Mouse (Mus musculus): ENCODE data around the gene Oosp1. TPM values are rescaled to one million over a fixed set of nuclear protein-coding genes. Genes with fewer than 3 reads are reported as not detected.

The Oosp1 gene
- not detected in 2 replicates for polyA plus RNA-seq (2011; ENCODE audit: insufficient read depth, insufficient read length, low read depth, missing spikeins)

DNA sequence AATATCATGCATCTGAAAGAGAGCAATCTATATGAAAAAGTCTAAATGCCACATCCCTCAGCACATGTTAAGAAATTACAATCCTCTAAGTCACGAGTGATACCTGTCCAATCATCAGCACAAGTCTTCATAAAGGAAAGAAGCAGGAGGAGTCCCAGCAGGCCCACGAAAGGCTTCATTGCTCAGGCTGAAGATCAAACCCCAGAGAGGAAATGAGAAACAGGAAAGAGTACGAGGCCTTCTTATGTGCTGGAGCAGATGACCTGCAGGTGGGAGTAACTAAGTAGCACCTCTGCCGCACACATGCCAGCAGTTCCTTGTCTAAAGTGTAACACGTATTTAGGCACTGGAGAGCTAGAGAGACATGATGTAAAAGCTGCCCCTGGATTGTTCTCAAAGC lies at the start of gene Oosp1:
TSS of gene Oosp1 (minus strand) at position 312 of the 400 bp plus-strand sequence.
- Histone ChIP-seq H3K27me3 (ENCODE audit: control insufficient read depth, insufficient read depth, low read length, poor library complexity, severe bottlenecking) (no peaks in the 10 kb centered on the region), H3K9ac (ENCODE audit: low read depth, poor library complexity, severe bottlenecking) (no peak within 1 kb of the TSS), H3K9me3 (replicated peaks; ENCODE audit: control insufficient read depth, insufficient read depth, low read length, poor library complexity, severe bottlenecking) (no peaks in the 10 kb centered on the region), H3K36me3 (ENCODE audit: control insufficient read depth, insufficient read depth, low read length, poor library complexity, severe bottlenecking) (no peaks in the 10 kb centered on the region), H3K4me3 (ENCODE audit: low read depth, low read length) (no peak within 1 kb of the TSS), H3K27ac (ENCODE audit: insufficient read depth, low read length) (no peak within 1 kb of the TSS), H3K4me1 (ENCODE audit: control insufficient read depth, insufficient read depth, low read length) (no peaks in the 10 kb centered on the region)
- TF ChIP-seq POLR2A (IDR thresholded peaks at IDR 0.05; ENCODE audit: insufficient read depth, low read length) (no peak), EP300 (IDR thresholded peaks at IDR 0.05; ENCODE audit: insufficient read depth, low read depth, low read length) (no peak), CTCF (IDR thresholded peaks at IDR 0.05; ENCODE audit: low read depth, low read length) (no peak)

DNA sequence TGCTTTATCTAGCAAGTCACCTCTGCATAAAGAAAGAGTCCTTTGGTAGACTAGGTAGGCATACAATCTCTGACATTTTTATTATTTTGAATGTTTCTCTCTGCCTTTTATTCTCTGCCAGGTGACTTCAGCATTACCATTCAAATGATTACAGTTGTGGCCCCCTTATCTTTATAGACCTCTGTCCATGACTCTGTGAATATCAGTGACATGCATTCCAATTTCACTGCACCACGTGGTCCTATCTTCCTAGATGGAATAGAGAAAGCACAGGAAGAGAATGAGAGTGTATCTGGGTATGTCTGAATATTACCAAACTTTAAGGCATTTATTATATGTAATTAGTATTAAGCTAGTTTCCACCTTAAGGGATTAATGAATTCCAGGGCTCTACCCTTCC lies 45.5 kb upstream of the Oosp1 start:
- Histone ChIP-seq H3K27me3 (ENCODE audit: control insufficient read depth, insufficient read depth, low read length, poor library complexity, severe bottlenecking) (no peaks in the 10 kb centered on the region; the same call in 1 of the 2 replicates), H3K36me3 (ENCODE audit: control insufficient read depth, insufficient read depth, low read length, poor library complexity, severe bottlenecking) (no peaks in the 10 kb centered on the region), H3K4me3 (ENCODE audit: low read depth, low read length) (no peak overlapping the region), H3K27ac (ENCODE audit: insufficient read depth, low read length) (no peak overlapping the region), H3K9ac (ENCODE audit: low read depth, poor library complexity, severe bottlenecking) (no peak overlapping the region), H3K4me1 (ENCODE audit: control insufficient read depth, insufficient read depth, low read length) (no peaks in the 10 kb centered on the region), H3K9me3 (replicated peaks; ENCODE audit: control insufficient read depth, insufficient read depth, low read length, poor library complexity, severe bottlenecking) (no peaks in the 10 kb centered on the region)
- no peak for TF ChIP-seq CTCF (IDR thresholded peaks at IDR 0.05; ENCODE audit: low read depth, low read length)
- TF ChIP-seq POLR2A (IDR thresholded peaks at IDR 0.05; ENCODE audit: insufficient read depth, low read length), result no peak
- TF ChIP-seq EP300 (IDR thresholded peaks at IDR 0.05; ENCODE audit: insufficient read depth, low read depth, low read length), result no peak

DNA sequence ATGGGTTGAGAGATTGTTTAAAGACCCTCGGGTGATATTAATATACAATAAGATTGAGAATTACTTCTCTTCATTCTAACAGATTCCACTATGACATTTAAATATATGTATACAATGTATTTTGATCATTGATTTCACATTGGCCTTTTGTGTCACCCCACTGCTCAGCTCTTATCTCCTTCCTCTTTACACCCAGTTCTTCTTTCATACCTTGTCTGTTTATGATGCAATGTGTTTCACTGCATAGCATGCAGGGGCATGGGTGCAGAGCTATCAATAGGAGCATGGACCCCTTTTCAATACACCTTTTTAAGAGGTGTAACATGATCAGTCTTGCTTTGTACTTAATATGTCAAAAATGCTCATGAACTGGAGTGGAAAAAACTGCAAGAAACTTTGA lies 39.3 kb upstream of the Oosp1 start:
- H3K36me3 ChIP-seq (ENCODE audit: control insufficient read depth, insufficient read depth, low read length, poor library complexity, severe bottlenecking), result no peaks in the 10 kb centered on the region
- H3K27ac ChIP-seq (ENCODE audit: insufficient read depth, low read length), result no peak overlapping the region
- no peaks in the 10 kb centered on the region for H3K27me3 ChIP-seq (ENCODE audit: control insufficient read depth, insufficient read depth, low read length, poor library complexity, severe bottlenecking)
- no peak overlapping the region for H3K9ac ChIP-seq (ENCODE audit: low read depth, poor library complexity, severe bottlenecking)
- H3K9me3 ChIP-seq (replicated peaks; ENCODE audit: control insufficient read depth, insufficient read depth, low read length, poor library complexity, severe bottlenecking), result no peaks in the 10 kb centered on the region
- TF ChIP-seq POLR2A (IDR thresholded peaks at IDR 0.05; ENCODE audit: insufficient read depth, low read length), result no peak
- no peak for TF ChIP-seq EP300 (IDR thresholded peaks at IDR 0.05; ENCODE audit: insufficient read depth, low read depth, low read length)
- no peak for TF ChIP-seq CTCF (IDR thresholded peaks at IDR 0.05; ENCODE audit: low read depth, low read length)
- H3K4me3 ChIP-seq (ENCODE audit: low read depth, low read length), result no peak overlapping the region
- H3K4me1 ChIP-seq (ENCODE audit: control insufficient read depth, insufficient read depth, low read length), result no peaks in the 10 kb centered on the region

DNA sequence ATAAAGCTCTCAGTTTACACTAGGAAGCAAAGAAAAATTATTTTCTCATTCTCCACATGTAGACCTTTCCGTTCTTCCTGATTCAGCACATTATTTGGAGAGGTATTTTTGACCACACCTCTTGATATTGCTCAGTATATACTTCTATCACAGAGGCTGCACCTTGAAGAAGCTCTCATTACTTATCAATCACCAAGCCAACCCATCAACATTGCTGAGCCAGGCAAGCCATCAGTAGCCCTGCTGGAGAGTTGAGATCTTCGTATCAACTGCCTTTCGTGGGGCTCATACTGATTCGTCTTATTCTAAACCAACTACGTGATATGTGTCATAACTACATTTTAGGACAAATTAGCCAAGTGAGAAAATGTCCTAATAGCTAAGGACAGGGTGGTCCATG lies 36.4 kb upstream of the Oosp1 start:
- H3K27ac ChIP-seq (ENCODE audit: insufficient read depth, low read length), result no peak overlapping the region
- no peaks in the 10 kb centered on the region for H3K4me1 ChIP-seq (ENCODE audit: control insufficient read depth, insufficient read depth, low read length)
- no peak overlapping the region for H3K4me3 ChIP-seq (ENCODE audit: low read depth, low read length)
- no peak for TF ChIP-seq EP300 (IDR thresholded peaks at IDR 0.05; ENCODE audit: insufficient read depth, low read depth, low read length)
- TF ChIP-seq POLR2A (IDR thresholded peaks at IDR 0.05; ENCODE audit: insufficient read depth, low read length), result no peak
- TF ChIP-seq CTCF (IDR thresholded peaks at IDR 0.05; ENCODE audit: low read depth, low read length), result no peak
- H3K9me3 ChIP-seq (replicated peaks; ENCODE audit: control insufficient read depth, insufficient read depth, low read length, poor library complexity, severe bottlenecking), result no peaks in the 10 kb centered on the region
- H3K9ac ChIP-seq (ENCODE audit: low read depth, poor library complexity, severe bottlenecking), result no peak overlapping the region
- no peaks in the 10 kb centered on the region for H3K36me3 ChIP-seq (ENCODE audit: control insufficient read depth, insufficient read depth, low read length, poor library complexity, severe bottlenecking)
- no peaks in the 10 kb centered on the region for H3K27me3 ChIP-seq (ENCODE audit: control insufficient read depth, insufficient read depth, low read length, poor library complexity, severe bottlenecking)

DNA sequence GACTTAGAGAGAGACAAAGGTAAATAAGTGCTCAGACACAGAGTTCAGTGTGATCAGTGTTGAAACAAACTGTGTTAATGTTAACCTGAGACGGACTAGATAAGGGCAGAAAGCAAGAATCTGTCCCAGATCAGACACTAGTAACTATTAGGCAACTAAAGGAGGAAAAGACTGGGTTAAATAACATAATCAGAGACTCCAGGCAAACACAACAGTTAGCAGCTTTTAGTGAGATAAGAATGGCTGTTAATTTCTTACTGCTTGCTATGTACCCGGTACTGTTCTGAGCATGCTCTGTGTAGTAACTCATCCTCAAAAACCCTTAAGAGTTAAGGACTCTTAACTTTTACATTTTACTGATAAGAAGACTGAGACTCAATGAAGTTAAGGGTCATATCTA lies 35.0 kb upstream of the Oosp1 start:
- H3K36me3 ChIP-seq (ENCODE audit: control insufficient read depth, insufficient read depth, low read length, poor library complexity, severe bottlenecking), result no peaks in the 10 kb centered on the region
- H3K4me3 ChIP-seq (ENCODE audit: low read depth, low read length), result no peak overlapping the region

DNA sequence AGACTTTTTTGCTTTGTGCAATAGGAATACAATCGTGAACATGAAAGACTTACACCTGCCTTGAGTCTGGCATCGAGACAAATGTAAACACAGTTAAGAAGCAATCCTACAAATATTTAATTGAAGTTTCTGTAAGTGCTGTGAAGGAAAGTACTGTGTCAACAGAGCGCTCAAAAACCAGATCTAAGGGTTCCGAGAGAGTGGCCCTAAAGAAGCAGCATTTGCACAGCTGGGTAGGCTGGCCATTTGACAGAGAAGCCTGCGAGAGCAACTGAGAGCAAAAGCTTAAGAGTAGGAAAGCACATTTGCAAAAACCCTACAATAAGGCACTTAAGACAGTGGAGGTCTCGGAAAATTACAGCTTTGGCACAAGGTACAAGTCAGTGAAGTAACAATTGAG lies 33.3 kb upstream of the Oosp1 start:
- H3K4me3 ChIP-seq (ENCODE audit: low read depth, low read length), result no peak overlapping the region
- no peak overlapping the region for H3K27ac ChIP-seq (ENCODE audit: insufficient read depth, low read length)
- TF ChIP-seq POLR2A (IDR thresholded peaks at IDR 0.05; ENCODE audit: insufficient read depth, low read length) (no peak), EP300 (IDR thresholded peaks at IDR 0.05; ENCODE audit: insufficient read depth, low read depth, low read length) (no peak), CTCF (IDR thresholded peaks at IDR 0.05; ENCODE audit: low read depth, low read length) (no peak)
- no peaks in the 10 kb centered on the region for H3K4me1 ChIP-seq (ENCODE audit: control insufficient read depth, insufficient read depth, low read length)
- H3K9ac ChIP-seq (ENCODE audit: low read depth, poor library complexity, severe bottlenecking), result no peak overlapping the region
- no peaks in the 10 kb centered on the region for H3K36me3 ChIP-seq (ENCODE audit: control insufficient read depth, insufficient read depth, low read length, poor library complexity, severe bottlenecking)
- H3K9me3 ChIP-seq (replicated peaks; ENCODE audit: control insufficient read depth, insufficient read depth, low read length, poor library complexity, severe bottlenecking), result no peaks in the 10 kb centered on the region
- H3K27me3 ChIP-seq (ENCODE audit: control insufficient read depth, insufficient read depth, low read length, poor library complexity, severe bottlenecking), result no peaks in the 10 kb centered on the region

More for the DNA sequence above, 35.0 kb upstream of the Oosp1 start:
- Histone ChIP-seq H3K4me1 (ENCODE audit: control insufficient read depth, insufficient read depth, low read length) (no peaks in the 10 kb centered on the region), H3K9ac (ENCODE audit: low read depth, poor library complexity, severe bottlenecking) (no peak overlapping the region), H3K27ac (ENCODE audit: insufficient read depth, low read length) (no peak overlapping the region), H3K9me3 (replicated peaks; ENCODE audit: control insufficient read depth, insufficient read depth, low read length, poor library complexity, severe bottlenecking) (no peaks in the 10 kb centered on the region), H3K27me3 (ENCODE audit: control insufficient read depth, insufficient read depth, low read length, poor library complexity, severe bottlenecking) (no peaks in the 10 kb centered on the region)
- TF ChIP-seq EP300 (IDR thresholded peaks at IDR 0.05; ENCODE audit: insufficient read depth, low read depth, low read length), result no peak
- TF ChIP-seq CTCF (IDR thresholded peaks at IDR 0.05; ENCODE audit: low read depth, low read length), result no peak
- no peak for TF ChIP-seq POLR2A (IDR thresholded peaks at IDR 0.05; ENCODE audit: insufficient read depth, low read length)

Data from ES-Bruce4 (cell line).